Mouse (Mus musculus) G1E (cell line): ENCODE data around the gene Foxi2.

Source experiments
- CTCF ChIP-seq: IDR thresholded peaks from 2 replicates; pipeline ENCODE4 v1.5.1; 2012; ENCODE audit warnings: low read depth, low read length, inconsistent platforms, mixed read lengths
- GATA1 ChIP-seq: IDR thresholded peaks from 2 replicates; pipeline ENCODE4 v1.6.1; 2012; ENCODE audit warnings: borderline replicate concordance, low read length, inconsistent platforms, mixed read lengths
- GATA2 ChIP-seq: IDR thresholded peaks from 2 replicates; pipeline ENCODE4 v1.6.1; 2012; ENCODE audit warnings: low read depth, low read length, inconsistent platforms, borderline replicate concordance
- TAL1 ChIP-seq: conservative IDR thresholded peaks from 2 replicates; pipeline ENCODE4 v1.6.1; 2012; ENCODE audit warnings: low read depth, low read length, inconsistent platforms, mixed read lengths

- TF ChIP-seq TAL1 (no peak), CTCF (no peak), GATA1 (no peak), GATA2 (no peak)
Measured at GRCm38 (mm10) chr7:135394436-135394835, 15.7 kb upstream of the Foxi2 start.
